Mouse (Mus musculus): ENCODE measurements around the gene Wwox. TPM values are rescaled to one million over a fixed set of nuclear protein-coding genes. Genes with fewer than 3 reads are reported as not detected.
A peak's percentile ranks its signal among the peaks of the same experiment; 100 is the strongest.

The Wwox gene
- polyA plus RNA-seq, 1 experiment from 2014 or later, result 12.9 TPM

GRCm38 (mm10) chr8:114673416-114673815, 234.0 kb downstream of the Wwox start:
- Histone ChIP-seq H3K4me1 (ENCODE audit: control insufficient read depth, insufficient read depth, low read length) (peaks cover 6% of the 10 kb centered on the region; the same call in 1 of the 2 replicates), H3K9ac (ENCODE audit: low read length) (no peak overlapping the region), H3K4me2 (ENCODE audit: low read depth, low read length) (no peak overlapping the region), H3K36me3 (ENCODE audit: control insufficient read depth, insufficient read depth, low read length) (no peaks in the 10 kb centered on the region), H3K27me3 (ENCODE audit: control insufficient read depth, insufficient read depth, low read length) (no peaks in the 10 kb centered on the region), H3K4me3 (replicated peaks; ENCODE audit: low read length) (no peak overlapping the region), H3K9me3 (replicated peaks; ENCODE audit: control insufficient read depth, low read length) (0 out of 2 replicates have a peak, but pooled peaks cover 3% of the 10 kb centered on the region), H3K27ac (ENCODE audit: low read length) (no peak overlapping the region)
- no peak for ATAC-seq (ENCODE audit: insufficient read depth, low FRiP score)
- 92% methylated on average over 3 of the region's 3 CpGs for WGBS

GRCm38 (mm10) chr8:114675151-114675550, 235.7 kb downstream of the Wwox start:
- ATAC-seq (ENCODE audit: insufficient read depth, low FRiP score), result no peak
- H3K27me3 ChIP-seq (ENCODE audit: control insufficient read depth, insufficient read depth, low read length), result no peaks in the 10 kb centered on the region
- H3K4me1 ChIP-seq (ENCODE audit: control insufficient read depth, insufficient read depth, low read length), result peaks cover 15% of the 10 kb centered on the region
- H3K4me2 ChIP-seq (ENCODE audit: low read depth, low read length), result no peak overlapping the region
- 0 out of 2 replicates have a peak, but pooled peaks cover 3% of the 10 kb centered on the region for H3K9me3 ChIP-seq (replicated peaks; ENCODE audit: control insufficient read depth, low read length)
- H3K4me3 ChIP-seq (replicated peaks; ENCODE audit: low read length), result no peak overlapping the region
- no peak overlapping the region for H3K27ac ChIP-seq (ENCODE audit: low read length)
- WGBS, result 82% methylated on average over 7 of the region's 7 CpGs
- no peak overlapping the region for H3K9ac ChIP-seq (ENCODE audit: low read length)
- no peaks in the 10 kb centered on the region for H3K36me3 ChIP-seq (ENCODE audit: control insufficient read depth, insufficient read depth, low read length)

- Histone ChIP-seq H3K27ac (ENCODE audit: low read length) (no peak overlapping the region), H3K4me1 (ENCODE audit: control insufficient read depth, insufficient read depth, low read length) (peaks cover 22% of the 10 kb centered on the region), H3K4me3 (replicated peaks; ENCODE audit: low read length) (no peak overlapping the region), H3K27me3 (ENCODE audit: control insufficient read depth, insufficient read depth, low read length) (no peaks in the 10 kb centered on the region), H3K4me2 (ENCODE audit: low read depth, low read length) (no peak overlapping the region), H3K36me3 (ENCODE audit: control insufficient read depth, insufficient read depth, low read length) (no peaks in the 10 kb centered on the region), H3K9ac (ENCODE audit: low read length) (no peak overlapping the region), H3K9me3 (replicated peaks; ENCODE audit: control insufficient read depth, low read length) (0 out of 2 replicates have a peak, but pooled peaks cover 3% of the 10 kb centered on the region)
- no peak for ATAC-seq (ENCODE audit: insufficient read depth, low FRiP score)
- 84% methylated on average over 2 of the region's 2 CpGs for WGBS
Measured at GRCm38 (mm10) chr8:114676918-114677317, 237.5 kb downstream of the Wwox start.

GRCm38 (mm10) chr8:114677551-114678127, 238.2 kb downstream of the Wwox start:
- Histone ChIP-seq H3K4me2 (ENCODE audit: low read depth, low read length) (no peak overlapping the region), H3K27ac (ENCODE audit: low read length) (no peak overlapping the region), H3K27me3 (ENCODE audit: control insufficient read depth, insufficient read depth, low read length) (no peaks in the 10 kb centered on the region), H3K4me3 (replicated peaks; ENCODE audit: low read length) (no peak overlapping the region), H3K36me3 (ENCODE audit: control insufficient read depth, insufficient read depth, low read length) (no peaks in the 10 kb centered on the region), H3K9ac (ENCODE audit: low read length) (no peak overlapping the region), H3K9me3 (replicated peaks; ENCODE audit: control insufficient read depth, low read length) (0 out of 2 replicates have a peak, but pooled peaks cover 3% of the 10 kb centered on the region), H3K4me1 (ENCODE audit: control insufficient read depth, insufficient read depth, low read length) (peaks cover 26% of the 10 kb centered on the region)
- no peak for ATAC-seq (ENCODE audit: insufficient read depth, low FRiP score)
- 65% methylated on average over 6 of the region's 6 CpGs for WGBS

GRCm38 (mm10) chr8:114679386-114680098, 240.1 kb downstream of the Wwox start:
- H3K4me1 ChIP-seq (ENCODE audit: control insufficient read depth, insufficient read depth, low read length), result peaks cover 36% of the 10 kb centered on the region
- 43% methylated on average over 14 of the region's 14 CpGs for WGBS
- no peaks in the 10 kb centered on the region for H3K9me3 ChIP-seq (replicated peaks; ENCODE audit: control insufficient read depth, low read length)
- no peak overlapping the region for H3K9ac ChIP-seq (ENCODE audit: low read length)
- H3K27ac ChIP-seq (ENCODE audit: low read length), result peak overlapping the region; percentile 73
- ATAC-seq (ENCODE audit: insufficient read depth, low FRiP score), result peak; percentile 81; the same call in 1 of the 2 replicates
- no peak overlapping the region for H3K4me2 ChIP-seq (ENCODE audit: low read depth, low read length)
- H3K27me3 ChIP-seq (ENCODE audit: control insufficient read depth, insufficient read depth, low read length), result no peaks in the 10 kb centered on the region
- H3K4me3 ChIP-seq (replicated peaks; ENCODE audit: low read length), result no peak overlapping the region
- H3K36me3 ChIP-seq (ENCODE audit: control insufficient read depth, insufficient read depth, low read length), result no peaks in the 10 kb centered on the region

- Histone ChIP-seq H3K9ac (ENCODE audit: low read length) (no peak overlapping the region), H3K27me3 (ENCODE audit: control insufficient read depth, insufficient read depth, low read length) (no peaks in the 10 kb centered on the region), H3K4me2 (ENCODE audit: low read depth, low read length) (no peak overlapping the region), H3K36me3 (ENCODE audit: control insufficient read depth, insufficient read depth, low read length) (no peaks in the 10 kb centered on the region), H3K4me3 (replicated peaks; ENCODE audit: low read length) (no peak overlapping the region), H3K4me1 (ENCODE audit: control insufficient read depth, insufficient read depth, low read length) (peaks cover 36% of the 10 kb centered on the region), H3K9me3 (replicated peaks; ENCODE audit: control insufficient read depth, low read length) (no peaks in the 10 kb centered on the region), H3K27ac (ENCODE audit: low read length) (peak overlapping the region; percentile 73)
- 32% methylated on average over 10 of the region's 10 CpGs for WGBS
- peak; percentile 22; the same call in 1 of the 2 replicates for ATAC-seq (ENCODE audit: insufficient read depth, low FRiP score)
Measured at GRCm38 (mm10) chr8:114681136-114681535, 241.7 kb downstream of the Wwox start.

- H3K9ac ChIP-seq (ENCODE audit: low read length), result no peak overlapping the region
- H3K27ac ChIP-seq (ENCODE audit: low read length), result peak overlapping the region; percentile 73; the same call in 1 of the 2 replicates
- H3K4me2 ChIP-seq (ENCODE audit: low read depth, low read length), result no peak overlapping the region
- no peaks in the 10 kb centered on the region for H3K27me3 ChIP-seq (ENCODE audit: control insufficient read depth, insufficient read depth, low read length)
- no peak overlapping the region for H3K4me3 ChIP-seq (replicated peaks; ENCODE audit: low read length)
- peaks cover 36% of the 10 kb centered on the region for H3K4me1 ChIP-seq (ENCODE audit: control insufficient read depth, insufficient read depth, low read length)
- no peaks in the 10 kb centered on the region for H3K9me3 ChIP-seq (replicated peaks; ENCODE audit: control insufficient read depth, low read length)
- WGBS, result 43% methylated on average over 10 of the region's 10 CpGs
- no peak for ATAC-seq (ENCODE audit: insufficient read depth, low FRiP score)
- no peaks in the 10 kb centered on the region for H3K36me3 ChIP-seq (ENCODE audit: control insufficient read depth, insufficient read depth, low read length)
Measured at GRCm38 (mm10) chr8:114682166-114682565, 242.7 kb downstream of the Wwox start.

- no peaks in the 10 kb centered on the region for H3K27me3 ChIP-seq (ENCODE audit: control insufficient read depth, insufficient read depth, low read length)
- H3K4me3 ChIP-seq (replicated peaks; ENCODE audit: low read length), result no peak overlapping the region
- H3K4me1 ChIP-seq (ENCODE audit: control insufficient read depth, insufficient read depth, low read length), result peaks cover 33% of the 10 kb centered on the region
- H3K36me3 ChIP-seq (ENCODE audit: control insufficient read depth, insufficient read depth, low read length), result no peaks in the 10 kb centered on the region
- H3K9me3 ChIP-seq (replicated peaks; ENCODE audit: control insufficient read depth, low read length), result no peaks in the 10 kb centered on the region
- peak; percentile 52 for ATAC-seq (ENCODE audit: insufficient read depth, low FRiP score)
- 47% methylated on average over 11 of the region's 11 CpGs for whole genome bisulfite sequencing
- no peak overlapping the region for H3K4me2 ChIP-seq (ENCODE audit: low read depth, low read length)
- peak overlapping the region; percentile 91 for H3K27ac ChIP-seq (ENCODE audit: low read length)
- H3K9ac ChIP-seq (ENCODE audit: low read length), result peak overlapping the region; percentile 48
Measured at GRCm38 (mm10) chr8:114684046-114684702, 244.7 kb downstream of the Wwox start.

- no peaks in the 10 kb centered on the region for H3K27me3 ChIP-seq (ENCODE audit: control insufficient read depth, insufficient read depth, low read length)
- H3K4me2 ChIP-seq (ENCODE audit: low read depth, low read length), result no peak overlapping the region
- H3K4me1 ChIP-seq (ENCODE audit: control insufficient read depth, insufficient read depth, low read length), result peaks cover 18% of the 10 kb centered on the region
- H3K36me3 ChIP-seq (ENCODE audit: control insufficient read depth, insufficient read depth, low read length), result no peaks in the 10 kb centered on the region
- WGBS, result 83% methylated on average over 4 of the region's 4 CpGs
- no peak overlapping the region for H3K9ac ChIP-seq (ENCODE audit: low read length)
- no peaks in the 10 kb centered on the region for H3K9me3 ChIP-seq (replicated peaks; ENCODE audit: control insufficient read depth, low read length)
- H3K27ac ChIP-seq (ENCODE audit: low read length), result no peak overlapping the region
- ATAC-seq (ENCODE audit: insufficient read depth, low FRiP score), result no peak
- no peak overlapping the region for H3K4me3 ChIP-seq (replicated peaks; ENCODE audit: low read length)
Measured at GRCm38 (mm10) chr8:114686462-114686861, 247.0 kb downstream of the Wwox start.

Data from stomach, embryonic 16.5 days (tissue).